Mouse (Mus musculus) G1E (cell line): ENCODE data around the gene Lipe.

Experiments used
- CTCF ChIP-seq: IDR thresholded peaks from 2 replicates; pipeline ENCODE4 v1.5.1; 2012; ENCODE audit warnings: low read depth, low read length, inconsistent platforms, mixed read lengths
- GATA1 ChIP-seq: IDR thresholded peaks from 2 replicates; pipeline ENCODE4 v1.6.1; 2012; ENCODE audit warnings: borderline replicate concordance, low read length, inconsistent platforms, mixed read lengths
- GATA2 ChIP-seq: IDR thresholded peaks from 2 replicates; pipeline ENCODE4 v1.6.1; 2012; ENCODE audit warnings: low read depth, low read length, inconsistent platforms, borderline replicate concordance
- POLR2AphosphoS5 ChIP-seq: IDR thresholded peaks from 2 replicates; pipeline ENCODE4 v1.6.1; 2012; ENCODE audit warnings: low read depth, low read length, inconsistent platforms; ENCODE audit not compliant: insufficient replicate concordance
- TAL1 ChIP-seq: conservative IDR thresholded peaks from 2 replicates; pipeline ENCODE4 v1.6.1; 2012; ENCODE audit warnings: low read depth, low read length, inconsistent platforms, mixed read lengths

DNA sequence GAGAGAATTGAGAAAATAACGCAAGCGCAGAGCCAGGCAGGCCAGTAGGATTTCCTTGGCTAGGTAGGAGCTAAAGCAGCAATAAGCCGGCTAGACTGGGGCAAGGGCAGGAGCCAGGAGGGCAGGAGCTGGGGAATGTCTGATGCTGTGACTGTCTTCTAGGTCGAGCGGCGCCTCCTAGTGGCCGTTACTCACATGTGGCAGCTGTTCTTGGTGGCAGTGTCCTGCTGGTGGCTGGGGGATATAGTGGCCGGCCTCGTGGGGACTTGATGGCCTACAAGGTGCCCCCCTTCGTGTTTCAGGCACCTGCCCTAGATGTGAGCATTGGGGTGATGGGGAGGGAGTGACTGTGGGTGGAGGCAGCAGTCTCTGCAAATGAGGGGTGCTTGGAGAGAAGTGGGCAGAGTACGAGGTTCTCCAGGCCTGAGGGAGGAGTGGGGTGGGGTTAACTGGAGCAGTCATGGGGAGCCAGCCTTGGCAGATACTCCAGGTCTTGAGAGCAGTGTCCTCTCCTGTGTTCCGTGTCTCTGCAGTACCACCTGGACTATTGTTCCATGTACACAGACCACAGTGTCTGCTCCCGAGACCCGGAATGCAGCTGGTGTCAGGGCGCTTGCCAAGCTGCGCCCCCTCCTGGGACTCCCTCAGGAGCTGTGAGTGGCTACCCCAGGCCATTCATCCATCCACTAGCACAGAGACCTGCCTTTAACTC is 64.8 kb downstream of the Lipe start:
- peak; percentile 84 for TF ChIP-seq CTCF
- no peak for TF ChIP-seq GATA1
- TF ChIP-seq POLR2AphosphoS5, result no peak
- no peak for TF ChIP-seq TAL1
- no peak for TF ChIP-seq GATA2
